Mouse (Mus musculus): ENCODE data around the gene BC017158. TPM values are rescaled to one million over a fixed set of nuclear protein-coding genes. Genes with fewer than 3 reads are reported as not detected.
A peak's percentile ranks its signal among the peaks of the same experiment; 100 is the strongest.

The BC017158 gene
- polyA plus RNA-seq, 1 experiment from 2014 or later = 22.7 TPM

- Histone ChIP-seq H3K9me3 (ENCODE audit: control insufficient read depth, low read length) (no peaks in the 10 kb centered on the region), H3K9ac (ENCODE audit: low read depth, low read length) (no peak overlapping the region), H3K27me3 (replicated peaks; ENCODE audit: control insufficient read depth, insufficient read depth, low read length) (no peaks in the 10 kb centered on the region), H3K4me2 (ENCODE audit: low read length) (peak overlapping the region; percentile 34), H3K4me1 (ENCODE audit: control insufficient read depth, insufficient read depth, low read depth, low read length) (peaks cover 3% of the 10 kb centered on the region; the same call in 1 of the 2 replicates), H3K27ac (ENCODE audit: low read depth, low read length) (no peak overlapping the region; the same call in 1 of the 2 replicates), H3K36me3 (ENCODE audit: control insufficient read depth, insufficient read depth, low read length) (no peaks in the 10 kb centered on the region), H3K4me3 (ENCODE audit: low read length) (no peak overlapping the region)
- ATAC-seq = no peak
- 30% methylated on average over 9 of the region's 9 CpGs for WGBS
Measured at GRCm38 (mm10) chr7:128330981-128331380, 33.0 kb upstream of the BC017158 start.

GRCm38 (mm10) chr7:128324977-128325376, 27.0 kb upstream of the BC017158 start:
- H3K36me3 ChIP-seq (ENCODE audit: control insufficient read depth, insufficient read depth, low read length) = no peaks in the 10 kb centered on the region
- H3K4me1 ChIP-seq (ENCODE audit: control insufficient read depth, insufficient read depth, low read depth, low read length) = no peaks in the 10 kb centered on the region
- H3K9ac ChIP-seq (ENCODE audit: low read depth, low read length) = no peak overlapping the region
- H3K4me2 ChIP-seq (ENCODE audit: low read length) = no peak overlapping the region
- no peaks in the 10 kb centered on the region for H3K9me3 ChIP-seq (ENCODE audit: control insufficient read depth, low read length)
- no peak for ATAC-seq
- no peaks in the 10 kb centered on the region for H3K27me3 ChIP-seq (replicated peaks; ENCODE audit: control insufficient read depth, insufficient read depth, low read length)
- no peak overlapping the region for H3K27ac ChIP-seq (ENCODE audit: low read depth, low read length)
- H3K4me3 ChIP-seq (ENCODE audit: low read length) = no peak overlapping the region
- WGBS = 86% methylated on average over 1 of the region's 1 CpGs

- no peaks in the 10 kb centered on the region for H3K4me1 ChIP-seq (ENCODE audit: control insufficient read depth, insufficient read depth, low read depth, low read length)
- ATAC-seq = no peak
- no peaks in the 10 kb centered on the region for H3K9me3 ChIP-seq (ENCODE audit: control insufficient read depth, low read length)
- no peak overlapping the region for H3K27ac ChIP-seq (ENCODE audit: low read depth, low read length)
- WGBS = 71% methylated on average over 7 of the region's 7 CpGs
- H3K9ac ChIP-seq (ENCODE audit: low read depth, low read length) = no peak overlapping the region
- H3K4me2 ChIP-seq (ENCODE audit: low read length) = no peak overlapping the region
- H3K36me3 ChIP-seq (ENCODE audit: control insufficient read depth, insufficient read depth, low read length) = no peaks in the 10 kb centered on the region
- H3K27me3 ChIP-seq (replicated peaks; ENCODE audit: control insufficient read depth, insufficient read depth, low read length) = no peaks in the 10 kb centered on the region
- H3K4me3 ChIP-seq (ENCODE audit: low read length) = no peak overlapping the region
Measured at GRCm38 (mm10) chr7:128321260-128321659, 23.3 kb upstream of the BC017158 start.

GRCm38 (mm10) chr7:128320219-128320816, 22.3 kb upstream of the BC017158 start:
- no peak overlapping the region for H3K4me3 ChIP-seq (ENCODE audit: low read length)
- no peaks in the 10 kb centered on the region for H3K4me1 ChIP-seq (ENCODE audit: control insufficient read depth, insufficient read depth, low read depth, low read length)
- no peaks in the 10 kb centered on the region for H3K36me3 ChIP-seq (ENCODE audit: control insufficient read depth, insufficient read depth, low read length)
- H3K27ac ChIP-seq (ENCODE audit: low read depth, low read length) = no peak overlapping the region
- no peak overlapping the region for H3K9ac ChIP-seq (ENCODE audit: low read depth, low read length)
- ATAC-seq = no peak
- H3K9me3 ChIP-seq (ENCODE audit: control insufficient read depth, low read length) = no peaks in the 10 kb centered on the region
- no peaks in the 10 kb centered on the region for H3K27me3 ChIP-seq (replicated peaks; ENCODE audit: control insufficient read depth, insufficient read depth, low read length)
- 57% methylated on average over 2 of the region's 2 CpGs for WGBS
- no peak overlapping the region for H3K4me2 ChIP-seq (ENCODE audit: low read length)

GRCm38 (mm10) chr7:128319140-128319539, 21.2 kb upstream of the BC017158 start:
- H3K4me3 ChIP-seq (ENCODE audit: low read length) = no peak overlapping the region
- no peak for ATAC-seq
- WGBS = 90% methylated on average over 7 of the region's 7 CpGs
- H3K9me3 ChIP-seq (ENCODE audit: control insufficient read depth, low read length) = no peaks in the 10 kb centered on the region
- H3K27ac ChIP-seq (ENCODE audit: low read depth, low read length) = no peak overlapping the region
- H3K9ac ChIP-seq (ENCODE audit: low read depth, low read length) = no peak overlapping the region
- H3K4me1 ChIP-seq (ENCODE audit: control insufficient read depth, insufficient read depth, low read depth, low read length) = no peaks in the 10 kb centered on the region
- no peak overlapping the region for H3K4me2 ChIP-seq (ENCODE audit: low read length)
- no peaks in the 10 kb centered on the region for H3K36me3 ChIP-seq (ENCODE audit: control insufficient read depth, insufficient read depth, low read length)
- H3K27me3 ChIP-seq (replicated peaks; ENCODE audit: control insufficient read depth, insufficient read depth, low read length) = no peaks in the 10 kb centered on the region

GRCm38 (mm10) chr7:128317011-128317410, 19.0 kb upstream of the BC017158 start:
- Histone ChIP-seq H3K4me1 (ENCODE audit: control insufficient read depth, insufficient read depth, low read depth, low read length) (no peaks in the 10 kb centered on the region), H3K9me3 (ENCODE audit: control insufficient read depth, low read length) (no peaks in the 10 kb centered on the region), H3K4me2 (ENCODE audit: low read length) (no peak overlapping the region), H3K9ac (ENCODE audit: low read depth, low read length) (no peak overlapping the region), H3K27me3 (replicated peaks; ENCODE audit: control insufficient read depth, insufficient read depth, low read length) (no peaks in the 10 kb centered on the region), H3K27ac (ENCODE audit: low read depth, low read length) (no peak overlapping the region), H3K4me3 (ENCODE audit: low read length) (no peak overlapping the region), H3K36me3 (ENCODE audit: control insufficient read depth, insufficient read depth, low read length) (no peaks in the 10 kb centered on the region)
- WGBS = 55% methylated on average over 4 of the region's 4 CpGs
- ATAC-seq = no peak

GRCm38 (mm10) chr7:128314491-128314890, 16.5 kb upstream of the BC017158 start:
- no peak overlapping the region for H3K4me2 ChIP-seq (ENCODE audit: low read length)
- H3K27me3 ChIP-seq (replicated peaks; ENCODE audit: control insufficient read depth, insufficient read depth, low read length) = no peaks in the 10 kb centered on the region
- no peak overlapping the region for H3K27ac ChIP-seq (ENCODE audit: low read depth, low read length)
- ATAC-seq = no peak
- no peaks in the 10 kb centered on the region for H3K36me3 ChIP-seq (ENCODE audit: control insufficient read depth, insufficient read depth, low read length)
- H3K4me3 ChIP-seq (ENCODE audit: low read length) = no peak overlapping the region
- no peaks in the 10 kb centered on the region for H3K9me3 ChIP-seq (ENCODE audit: control insufficient read depth, low read length)
- H3K9ac ChIP-seq (ENCODE audit: low read depth, low read length) = no peak overlapping the region
- 73% methylated on average over 7 of the region's 7 CpGs for WGBS
- no peaks in the 10 kb centered on the region; the same call in 1 of the 2 replicates for H3K4me1 ChIP-seq (ENCODE audit: control insufficient read depth, insufficient read depth, low read depth, low read length)

GRCm38 (mm10) chr7:128313601-128314000, 15.6 kb upstream of the BC017158 start:
- H3K4me2 ChIP-seq (ENCODE audit: low read length) = no peak overlapping the region
- H3K36me3 ChIP-seq (ENCODE audit: control insufficient read depth, insufficient read depth, low read length) = no peaks in the 10 kb centered on the region
- no peaks in the 10 kb centered on the region; the same call in 1 of the 2 replicates for H3K4me1 ChIP-seq (ENCODE audit: control insufficient read depth, insufficient read depth, low read depth, low read length)
- H3K27ac ChIP-seq (ENCODE audit: low read depth, low read length) = no peak overlapping the region
- no peak overlapping the region for H3K4me3 ChIP-seq (ENCODE audit: low read length)
- H3K27me3 ChIP-seq (replicated peaks; ENCODE audit: control insufficient read depth, insufficient read depth, low read length) = no peaks in the 10 kb centered on the region
- H3K9ac ChIP-seq (ENCODE audit: low read depth, low read length) = no peak overlapping the region
- no peaks in the 10 kb centered on the region for H3K9me3 ChIP-seq (ENCODE audit: control insufficient read depth, low read length)
- ATAC-seq = no peak
- WGBS = 93% methylated on average over 2 of the region's 2 CpGs

GRCm38 (mm10) chr7:128312375-128313059, 14.5 kb upstream of the BC017158 start:
- no peak for ATAC-seq
- Histone ChIP-seq H3K4me1 (ENCODE audit: control insufficient read depth, insufficient read depth, low read depth, low read length) (no peaks in the 10 kb centered on the region; the same call in 1 of the 2 replicates), H3K9me3 (ENCODE audit: control insufficient read depth, low read length) (no peaks in the 10 kb centered on the region), H3K27ac (ENCODE audit: low read depth, low read length) (no peak overlapping the region), H3K9ac (ENCODE audit: low read depth, low read length) (no peak overlapping the region), H3K4me3 (ENCODE audit: low read length) (no peak overlapping the region), H3K27me3 (replicated peaks; ENCODE audit: control insufficient read depth, insufficient read depth, low read length) (no peaks in the 10 kb centered on the region), H3K4me2 (ENCODE audit: low read length) (no peak overlapping the region), H3K36me3 (ENCODE audit: control insufficient read depth, insufficient read depth, low read length) (no peaks in the 10 kb centered on the region)
- 77% methylated on average over 13 of the region's 13 CpGs for WGBS
